Mouse (Mus musculus) kidney, embryonic 14.5 days (tissue): ENCODE measurements around the gene Wbp11. TPM values are rescaled to one million over a fixed set of nuclear protein-coding genes. Genes with fewer than 3 reads are reported as not detected.

Source experiments
- ATAC-seq: fragments of 200-750 bp; cut with Nextera tagmentation; 2 replicates; pipeline ENCODE4 v1.8.0; 2017; ENCODE audit warnings: moderate number of reproducible peaks, mild to moderate bottlenecking, moderate TSS enrichment, moderate library complexity; ENCODE audit not compliant: low FRiP score, low TSS enrichment
- H3K27ac ChIP-seq: fragments of 300-500 bp; sonication (generic); 2 replicates; pipeline ENCODE4 v1.5.1; 2014; ENCODE audit warnings: low read depth, mild to moderate bottlenecking, low read length, moderate library complexity, mixed read lengths
- H3K27me3 ChIP-seq: fragments of 300-500 bp; sonication (generic); 2 replicates; pipeline ENCODE4 v1.6.1; 2014; ENCODE audit warnings: mild to moderate bottlenecking, low read length; ENCODE audit not compliant: control insufficient read depth, insufficient read depth
- H3K36me3 ChIP-seq: fragments of 300-500 bp; sonication (generic); 2 replicates; pipeline ENCODE4 v1.6.1; 2014; ENCODE audit warnings: low read length, mixed read lengths; ENCODE audit not compliant: control insufficient read depth, insufficient read depth
- H3K4me1 ChIP-seq: fragments of 300-500 bp; sonication (generic); 2 replicates; pipeline ENCODE4 v1.6.1; 2014; ENCODE audit warnings: low read length, mixed read lengths; ENCODE audit not compliant: control insufficient read depth, insufficient read depth
- H3K4me2 ChIP-seq: fragments of 300-500 bp; sonication (generic); replicated peaks from 2 replicates; pipeline ENCODE4 v1.6.1; 2014; ENCODE audit warnings: low read depth, mild to moderate bottlenecking, low read length
- H3K4me3 ChIP-seq: fragments of 300-500 bp; sonication (generic); 2 replicates; pipeline ENCODE4 v1.5.1; 2014; ENCODE audit warnings: mild to moderate bottlenecking, low read length
- H3K9ac ChIP-seq: fragments of 300-500 bp; sonication (generic); 2 replicates; pipeline ENCODE4 v1.6.1; 2014; ENCODE audit warnings: low read depth, mild to moderate bottlenecking, low read length, moderate library complexity
- H3K9me3 ChIP-seq: fragments of 300-500 bp; sonication (generic); 2 replicates; pipeline ENCODE4 v1.6.1; 2016; ENCODE audit warnings: low read length; ENCODE audit not compliant: control insufficient read depth
- WGBS: fragments of 180-500 bp; shearing (Covaris S2); extraction: QIAGEN DNeasy Blood & Tissue Kit; methylation state at CpG from one replicate; pipeline ENCODE4 v1.1.7; 2014; 5-methylcytosine and 5-hydroxymethylcytosine counted together
- polyA plus RNA-seq: library from polyadenylated mRNA; unstranded; fragments of >200 nt; fragmentation: Nextera tagmentation; extraction: Ambion mirVana; gene quantifications from 2 replicates; pipeline ENCODE4 v1.2.1, GENCODE M21; 2014

Wbp11 gene
- polyA plus RNA-seq, 1 experiment from 2014 or later = 136 TPM

DNA sequence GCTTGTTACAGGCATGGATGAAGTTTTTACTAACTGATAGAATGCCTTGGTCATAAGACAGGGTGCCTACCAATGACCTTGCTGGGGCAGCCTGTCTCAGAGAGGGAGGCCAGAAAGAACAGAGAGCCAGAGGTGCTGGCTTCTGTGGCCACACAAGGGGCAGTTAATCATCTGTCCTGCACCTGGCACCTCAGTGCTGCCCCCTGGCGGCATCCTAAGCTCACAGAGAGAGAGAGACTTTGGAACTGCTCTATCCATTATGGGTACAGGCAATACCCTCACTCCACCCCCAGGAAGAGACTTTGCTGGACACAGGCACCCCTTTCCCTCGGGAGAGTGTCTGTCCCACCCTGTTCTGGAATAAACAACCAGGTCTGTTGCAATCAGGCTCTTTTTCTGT is 19.8 kb upstream of the Wbp11 start:
- H3K36me3 ChIP-seq = no peaks in the 10 kb centered on the region
- H3K27ac ChIP-seq = no peak overlapping the region
- WGBS = 27% methylated on average over 2 of the region's 2 CpGs
- 0 out of 2 replicates have a peak, but pooled peaks cover 3% of the 10 kb centered on the region for H3K4me1 ChIP-seq
- H3K9ac ChIP-seq = no peak overlapping the region
- no peaks in the 10 kb centered on the region for H3K9me3 ChIP-seq
- no peaks in the 10 kb centered on the region for H3K27me3 ChIP-seq
- H3K4me2 ChIP-seq = no peak overlapping the region
- H3K4me3 ChIP-seq = no peak overlapping the region
- ATAC-seq = no peak

DNA sequence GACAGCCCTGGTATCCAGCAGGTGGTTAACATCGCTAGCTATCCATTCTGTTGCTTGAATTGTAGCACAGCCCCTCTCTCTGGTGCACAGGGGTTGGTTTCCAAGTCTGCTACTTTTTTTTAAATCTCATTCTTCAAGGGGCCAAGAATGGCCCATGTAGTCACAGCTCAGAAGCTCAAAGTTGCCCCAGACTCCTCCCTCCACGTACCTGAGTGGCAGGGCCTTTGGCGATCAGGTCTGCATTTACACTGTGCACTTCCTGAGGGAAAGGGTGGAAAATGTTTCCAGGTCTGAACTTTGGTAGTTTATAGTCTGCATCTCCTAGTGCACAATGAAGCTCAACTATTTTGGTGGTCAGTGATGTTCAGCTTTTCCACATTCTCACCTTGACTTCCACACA is 19.2 kb upstream of the Wbp11 start:
- H3K4me2 ChIP-seq = no peak overlapping the region
- no peaks in the 10 kb centered on the region for H3K36me3 ChIP-seq
- 95% methylated on average over 3 of the region's 3 CpGs for WGBS
- no peak overlapping the region for H3K9ac ChIP-seq
- H3K4me1 ChIP-seq = no peaks in the 10 kb centered on the region
- no peak for ATAC-seq
- H3K27me3 ChIP-seq = no peaks in the 10 kb centered on the region
- no peak overlapping the region for H3K27ac ChIP-seq
- H3K9me3 ChIP-seq = no peaks in the 10 kb centered on the region
- H3K4me3 ChIP-seq = no peak overlapping the region

GRCm38 (mm10) chr6:136845706-136846480 is 17.9 kb upstream of the Wbp11 start:
- 73% methylated on average over 5 of the region's 5 CpGs for WGBS
- Histone ChIP-seq H3K4me1 (no peaks in the 10 kb centered on the region), H3K9me3 (no peaks in the 10 kb centered on the region), H3K36me3 (no peaks in the 10 kb centered on the region), H3K9ac (no peak overlapping the region), H3K4me3 (no peak overlapping the region), H3K4me2 (no peak overlapping the region), H3K27me3 (no peaks in the 10 kb centered on the region), H3K27ac (no peak overlapping the region)
- no peak for ATAC-seq

DNA sequence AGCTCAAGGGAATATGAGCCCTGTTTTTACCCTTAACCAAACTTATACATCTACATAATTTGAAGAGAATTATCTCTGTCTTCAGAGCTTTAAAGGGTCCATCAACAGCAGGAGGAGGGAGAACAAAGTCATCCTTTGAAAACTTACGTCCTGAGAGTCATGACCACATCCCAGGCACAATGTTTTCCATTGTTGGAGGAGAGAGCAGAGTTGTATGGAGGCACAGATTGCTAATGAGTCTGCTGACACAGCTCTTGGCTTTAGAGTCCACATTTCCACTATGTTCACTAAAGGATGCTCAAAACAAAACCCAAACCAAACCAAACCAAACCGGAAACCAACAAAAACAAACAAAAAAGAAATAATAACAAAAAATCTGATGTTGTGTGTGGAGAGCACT is 16.9 kb upstream of the Wbp11 start:
- H3K27me3 ChIP-seq = no peaks in the 10 kb centered on the region
- ATAC-seq = no peak
- no peak overlapping the region for H3K9ac ChIP-seq
- no peak overlapping the region for H3K27ac ChIP-seq
- no peak overlapping the region for H3K4me3 ChIP-seq
- H3K36me3 ChIP-seq = no peaks in the 10 kb centered on the region
- no peaks in the 10 kb centered on the region for H3K4me1 ChIP-seq
- H3K9me3 ChIP-seq = no peaks in the 10 kb centered on the region
- H3K4me2 ChIP-seq = no peak overlapping the region
- WGBS = 76% methylated on average over 2 of the region's 2 CpGs

DNA sequence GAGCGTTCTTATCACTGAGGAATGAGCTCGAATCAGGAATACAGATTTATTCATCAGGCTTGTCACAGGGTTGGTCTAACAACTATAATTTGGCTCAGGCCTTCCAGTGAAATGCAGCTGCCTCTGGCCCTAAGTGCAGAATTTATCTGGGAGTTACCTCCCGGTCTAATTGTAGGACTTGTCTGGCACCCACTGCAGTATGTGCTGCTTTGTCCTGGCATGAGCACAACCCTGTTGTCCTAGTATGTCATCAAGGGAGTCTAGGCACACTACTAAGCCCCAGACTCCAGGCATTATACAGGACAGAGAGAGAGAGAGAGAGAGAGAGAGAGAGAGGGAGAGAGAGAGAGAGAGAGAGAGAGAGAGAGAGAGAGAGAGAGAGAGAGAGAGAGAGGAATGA is 9.3 kb upstream of the Wbp11 start:
- no peaks in the 10 kb centered on the region for H3K27me3 ChIP-seq
- H3K9me3 ChIP-seq = no peaks in the 10 kb centered on the region
- 82% methylated on average over 3 of the region's 3 CpGs for WGBS
- H3K27ac ChIP-seq = no peak overlapping the region
- no peak overlapping the region for H3K4me2 ChIP-seq
- no peak overlapping the region for H3K4me3 ChIP-seq
- no peaks in the 10 kb centered on the region for H3K4me1 ChIP-seq
- H3K9ac ChIP-seq = no peak overlapping the region
- no peak for ATAC-seq
- H3K36me3 ChIP-seq = no peaks in the 10 kb centered on the region

DNA sequence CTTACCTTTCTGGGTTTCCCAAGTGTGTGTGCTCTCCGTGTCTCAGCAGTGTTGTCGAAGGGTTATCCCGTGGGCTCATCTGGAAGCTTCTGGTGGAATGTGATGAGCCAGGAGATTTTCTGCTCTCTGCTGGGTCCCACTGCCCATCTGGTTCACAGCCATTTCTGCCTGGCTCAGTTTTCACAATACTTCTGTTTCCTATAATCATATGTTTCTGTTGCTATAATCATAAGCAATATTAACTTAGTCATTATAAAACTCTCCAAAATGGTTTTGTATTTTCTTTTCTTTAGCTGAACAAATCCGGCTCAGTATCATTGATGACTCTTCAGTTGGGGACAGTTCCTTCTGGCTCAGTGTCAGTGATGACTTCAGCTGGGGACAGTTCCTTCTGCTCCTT is 7.3 kb upstream of the Wbp11 start, which contains the start of gene Smco3:
Gene Smco3, minus strand, starts transcription at position 101 of the 400 bp plus-strand sequence.
- no peak within 1 kb of the TSS for H3K27ac ChIP-seq
- no peak within 1 kb of the TSS; the same call in 1 of the 2 replicates for H3K4me2 ChIP-seq
- H3K4me3 ChIP-seq = no peak within 1 kb of the TSS

GRCm38 (mm10) chr6:136831712-136832111 is 3.7 kb upstream of the Wbp11 start:
- H3K4me2 ChIP-seq = no peak overlapping the region
- H3K4me1 ChIP-seq = no peaks in the 10 kb centered on the region
- H3K36me3 ChIP-seq = no peaks in the 10 kb centered on the region
- H3K27me3 ChIP-seq = no peaks in the 10 kb centered on the region
- no peak overlapping the region for H3K9ac ChIP-seq
- no peak for ATAC-seq
- no peaks in the 10 kb centered on the region for H3K9me3 ChIP-seq
- H3K4me3 ChIP-seq = no peak overlapping the region
- H3K27ac ChIP-seq = no peak overlapping the region
- WGBS = 69% methylated on average over 5 of the region's 5 CpGs

More for the DNA sequence above, 7.3 kb upstream of the Wbp11 start, which contains the start of gene Smco3:
- no peaks in the 10 kb centered on the region for H3K9me3 ChIP-seq
- ATAC-seq = no peak
- 44% methylated on average over 4 of the region's 4 CpGs for WGBS
- H3K27me3 ChIP-seq = no peaks in the 10 kb centered on the region
- no peaks in the 10 kb centered on the region for H3K36me3 ChIP-seq
- no peaks in the 10 kb centered on the region for H3K4me1 ChIP-seq
- H3K9ac ChIP-seq = no peak within 1 kb of the TSS

DNA sequence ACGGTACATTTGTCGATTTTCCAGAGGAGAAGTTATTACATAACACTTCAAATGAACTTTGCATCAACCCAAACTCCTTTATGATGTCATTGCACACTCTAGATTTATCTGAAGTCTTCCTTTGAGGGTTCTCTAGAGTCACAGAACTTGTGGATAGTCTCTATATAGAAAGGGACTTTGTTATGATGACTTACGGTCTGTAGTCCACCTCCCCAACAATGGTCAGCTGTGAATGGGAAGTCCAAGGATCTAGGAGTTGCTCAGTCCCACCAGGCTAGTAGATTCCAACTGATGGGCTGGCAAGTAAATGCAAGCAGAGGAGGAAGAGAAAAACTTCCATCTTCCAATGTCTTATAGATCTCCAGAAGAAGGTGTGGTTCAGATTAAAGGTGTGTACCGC is 648 bp upstream of the Wbp11 start:
- no peaks in the 10 kb centered on the region for H3K9me3 ChIP-seq
- no peaks in the 10 kb centered on the region for H3K27me3 ChIP-seq
- H3K36me3 ChIP-seq = peaks cover 21% of the 10 kb centered on the region
- peak overlapping the region; percentile 59; the same call in 1 of the 2 replicates for H3K9ac ChIP-seq
- peak overlapping the region; percentile 73; the same call in 1 of the 2 replicates for H3K27ac ChIP-seq
- 39% methylated on average over 4 of the region's 4 CpGs for WGBS
- 0 out of 2 replicates have a peak, but pooled peaks cover 3% of the 10 kb centered on the region for H3K4me1 ChIP-seq
- peak overlapping the region; percentile 63 for H3K4me2 ChIP-seq
- H3K4me3 ChIP-seq = peak overlapping the region; percentile 100
- no peak for ATAC-seq

- peak within 1 kb of the TSS; percentile 99 for H3K9ac ChIP-seq
- under 1% methylated on average over 34 of the region's 34 CpGs for WGBS
- ATAC-seq = no peak; the same call in 1 of the 2 replicates
Measured at GRCm38 (mm10) chr6:136827516-136827880, 535 bp downstream of the Wbp11 start, which contains the start of gene BC049715. Gene BC049715, plus strand, starts transcription at chr6:136827626.

More at GRCm38 (mm10) chr6:136827516-136827880, 535 bp downstream of the Wbp11 start, which contains the start of gene BC049715:
- Histone ChIP-seq H3K9me3 (no peaks in the 10 kb centered on the region), H3K4me1 (0 out of 2 replicates have a peak, but pooled peaks cover 3% of the 10 kb centered on the region), H3K4me2 (peak within 1 kb of the TSS; percentile 63), H3K27ac (peak within 1 kb of the TSS; percentile 86), H3K4me3 (peak within 1 kb of the TSS; percentile 100), H3K36me3 (peaks cover 29% of the 10 kb centered on the region), H3K27me3 (no peaks in the 10 kb centered on the region)
